Mouse (Mus musculus) testis, adult 2 months (tissue): ENCODE data around the gene Tspan18.

Experiments
- CTCF ChIP-seq: fragments of 200-500 bp; IDR thresholded peaks from 2 replicates; pipeline ENCODE4 v1.5.1; 2012; ENCODE audit warnings: low read depth, mild to moderate bottlenecking, inconsistent platforms, low read length, moderate library complexity; ENCODE audit not compliant: control insufficient read depth, insufficient read depth, insufficient replicate concordance
- POLR2A ChIP-seq: fragments of 200-500 bp; IDR thresholded peaks from 2 replicates; pipeline ENCODE4 v1.6.1; 2012; ENCODE audit warnings: low read depth, mild to moderate bottlenecking, inconsistent platforms, low read length, moderate library complexity; ENCODE audit not compliant: control insufficient read depth

- TF ChIP-seq CTCF (no peak), POLR2A (no peak)
These were observed 42.9 kb upstream of the Tspan18 start for GRCm38 (mm10) chr2:93377157-93377556.
